Mouse (Mus musculus) liver, embryonic 16.5 days (tissue): ENCODE measurements at regions not wholly inside any gene's neighbourhood (a gene's known extent, or its start where the extent isn't known, plus 50 kb on each side); places are given as distances from the start of the nearest gene placed in this dataset.

Experiments used
- ATAC-seq: fragments of 200-750 bp; cut with Nextera tagmentation; 2 replicates; pipeline ENCODE4 v1.8.0; 2017; ENCODE audit warnings: low read depth, mild to moderate bottlenecking, moderate number of reproducible peaks, moderate library complexity
- H3K27ac ChIP-seq: fragments of 300-500 bp; sonication (generic); 2 replicates; pipeline ENCODE4 v1.5.1; 2014; ENCODE audit warnings: mild to moderate bottlenecking, low read length
- H3K27me3 ChIP-seq: fragments of 300-500 bp; sonication (generic); 2 replicates; pipeline ENCODE4 v1.6.1; 2014; ENCODE audit warnings: low read depth, low read length, mixed read lengths; ENCODE audit not compliant: control insufficient read depth, insufficient read depth
- H3K36me3 ChIP-seq: fragments of 300-500 bp; sonication (generic); 2 replicates; pipeline ENCODE4 v1.6.1; 2014; ENCODE audit warnings: mild to moderate bottlenecking; ENCODE audit not compliant: control insufficient read depth, insufficient read depth
- H3K4me1 ChIP-seq: fragments of 300-500 bp; sonication (generic); 2 replicates; pipeline ENCODE4 v1.6.1; 2014; ENCODE audit warnings: low read depth, low read length, mixed read lengths; ENCODE audit not compliant: control insufficient read depth
- H3K4me2 ChIP-seq: fragments of 300-500 bp; sonication (generic); 2 replicates; pipeline ENCODE4 v1.6.1; 2014; ENCODE audit warnings: low read depth, low read length, mixed read lengths
- H3K4me3 ChIP-seq: fragments of 300-500 bp; sonication (generic); 2 replicates; pipeline ENCODE4 v1.5.1; 2014; ENCODE audit warnings: low read depth, mild to moderate bottlenecking, low read length
- H3K9ac ChIP-seq: fragments of 300-500 bp; sonication (generic); 2 replicates; pipeline ENCODE4 v1.6.1; 2014; ENCODE audit warnings: low read depth, low read length
- H3K9me3 ChIP-seq: fragments of 300-500 bp; sonication (generic); replicated peaks from 2 replicates; pipeline ENCODE4 v1.6.1; 2016; ENCODE audit warnings: low read length; ENCODE audit not compliant: control insufficient read depth
- WGBS: fragments of 180-500 bp; shearing (Covaris S2); extraction: QIAGEN DNeasy Blood & Tissue Kit; methylation state at CpG from one replicate; pipeline ENCODE4 v1.1.7; 2014; ENCODE audit not compliant: insufficient replicate concordance; 5-methylcytosine and 5-hydroxymethylcytosine counted together

GRCm38 (mm10) chr3:66537106-66537893 lies 240.7 kb upstream of the Veph1 start:
- no peak for ATAC-seq
- no peak overlapping the region for H3K4me3 ChIP-seq
- H3K9ac ChIP-seq, result no peak overlapping the region
- no peak overlapping the region for H3K4me2 ChIP-seq
- no peak overlapping the region for H3K27ac ChIP-seq
- no peaks in the 10 kb centered on the region for H3K27me3 ChIP-seq
- H3K9me3 ChIP-seq, result no peaks in the 10 kb centered on the region
- H3K4me1 ChIP-seq, result no peaks in the 10 kb centered on the region
- no peaks in the 10 kb centered on the region for H3K36me3 ChIP-seq
- 45% methylated on average over 3 of the region's 3 CpGs for WGBS

GRCm38 (mm10) chr3:66536673-66537072 lies 240.0 kb upstream of the Veph1 start:
- no peak overlapping the region for H3K4me2 ChIP-seq
- H3K4me1 ChIP-seq, result no peaks in the 10 kb centered on the region
- H3K9me3 ChIP-seq, result no peaks in the 10 kb centered on the region
- no peaks in the 10 kb centered on the region for H3K36me3 ChIP-seq
- WGBS, result 72% methylated on average over 11 of the region's 11 CpGs
- ATAC-seq, result no peak
- H3K27ac ChIP-seq, result no peak overlapping the region
- H3K9ac ChIP-seq, result no peak overlapping the region
- no peaks in the 10 kb centered on the region for H3K27me3 ChIP-seq
- no peak overlapping the region for H3K4me3 ChIP-seq

DNA sequence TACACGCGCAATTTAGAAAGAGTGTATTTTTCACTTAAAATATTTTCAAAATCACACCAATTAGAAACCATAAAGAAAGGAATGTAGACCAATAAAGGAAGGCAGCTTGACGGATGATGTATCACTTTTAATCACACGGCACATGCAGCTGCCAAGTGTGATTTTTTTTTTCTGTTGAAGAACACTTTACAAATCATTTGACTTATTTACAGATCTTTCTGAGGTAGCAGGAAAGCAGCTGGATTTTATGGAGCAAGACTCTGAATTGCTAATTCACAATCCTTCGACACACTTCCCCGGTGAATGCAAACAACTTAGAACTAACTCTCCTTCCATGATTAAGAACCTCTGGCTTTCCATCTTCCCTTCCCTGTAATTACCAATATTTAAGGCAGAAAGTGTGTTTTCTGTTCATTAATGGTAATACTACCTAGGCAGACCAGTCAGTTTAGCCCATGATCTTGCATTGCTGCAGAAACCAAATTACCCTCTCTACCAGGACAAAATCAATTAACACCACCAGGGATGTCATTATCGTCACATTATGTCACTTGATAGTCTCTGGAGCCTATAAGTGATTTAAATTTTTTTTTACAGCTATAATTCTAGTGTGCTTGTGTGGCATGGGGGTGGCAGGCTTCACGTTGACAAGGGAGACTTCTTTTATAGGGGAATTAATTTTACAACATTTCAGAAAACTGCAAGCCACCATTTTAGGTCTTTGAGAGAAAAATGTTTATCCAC lies 239.3 kb upstream of the Veph1 start:
- WGBS, result 69% methylated on average over 8 of the region's 8 CpGs
- H3K27me3 ChIP-seq, result no peaks in the 10 kb centered on the region
- H3K4me1 ChIP-seq, result no peaks in the 10 kb centered on the region
- no peaks in the 10 kb centered on the region for H3K9me3 ChIP-seq
- no peak for ATAC-seq
- H3K36me3 ChIP-seq, result no peaks in the 10 kb centered on the region
- no peak overlapping the region for H3K4me3 ChIP-seq
- no peak overlapping the region for H3K4me2 ChIP-seq
- H3K27ac ChIP-seq, result no peak overlapping the region
- no peak overlapping the region for H3K9ac ChIP-seq

GRCm38 (mm10) chr3:66519925-66520324 lies 223.3 kb upstream of the Veph1 start:
- H3K4me1 ChIP-seq, result peaks cover 8% of the 10 kb centered on the region
- H3K9ac ChIP-seq, result no peak overlapping the region
- H3K27me3 ChIP-seq, result no peaks in the 10 kb centered on the region
- no peak overlapping the region for H3K4me2 ChIP-seq
- WGBS, result 13% methylated on average over 1 of the region's 1 CpGs
- H3K27ac ChIP-seq, result no peak overlapping the region
- no peaks in the 10 kb centered on the region for H3K36me3 ChIP-seq
- H3K4me3 ChIP-seq, result no peak overlapping the region
- ATAC-seq, result peak; percentile 97
- no peaks in the 10 kb centered on the region for H3K9me3 ChIP-seq

GRCm38 (mm10) chr3:66518289-66518688 lies 221.7 kb upstream of the Veph1 start:
- H3K9ac ChIP-seq, result no peak overlapping the region
- no peaks in the 10 kb centered on the region for H3K9me3 ChIP-seq
- H3K27ac ChIP-seq, result no peak overlapping the region
- WGBS, result 13% methylated on average over 2 of the region's 2 CpGs
- no peaks in the 10 kb centered on the region for H3K36me3 ChIP-seq
- H3K4me1 ChIP-seq, result peaks cover 8% of the 10 kb centered on the region
- no peaks in the 10 kb centered on the region for H3K27me3 ChIP-seq
- no peak overlapping the region for H3K4me2 ChIP-seq
- no peak overlapping the region for H3K4me3 ChIP-seq
- no peak for ATAC-seq

GRCm38 (mm10) chr3:66515773-66516406 lies 219.3 kb upstream of the Veph1 start:
- Histone ChIP-seq H3K9ac (no peak overlapping the region), H3K36me3 (no peaks in the 10 kb centered on the region), H3K4me2 (no peak overlapping the region), H3K27ac (no peak overlapping the region), H3K4me1 (peaks cover 8% of the 10 kb centered on the region), H3K4me3 (no peak overlapping the region), H3K27me3 (no peaks in the 10 kb centered on the region), H3K9me3 (no peaks in the 10 kb centered on the region)
- ATAC-seq, result no peak
- 66% methylated on average over 6 of the region's 6 CpGs for WGBS

GRCm38 (mm10) chr3:66514587-66514986 lies 217.9 kb upstream of the Veph1 start:
- H3K4me3 ChIP-seq, result no peak overlapping the region
- no peak overlapping the region for H3K27ac ChIP-seq
- no peaks in the 10 kb centered on the region for H3K36me3 ChIP-seq
- no peak overlapping the region for H3K9ac ChIP-seq
- 43% methylated on average over 8 of the region's 8 CpGs for WGBS
- no peak for ATAC-seq
- no peaks in the 10 kb centered on the region for H3K27me3 ChIP-seq
- no peaks in the 10 kb centered on the region for H3K9me3 ChIP-seq
- H3K4me1 ChIP-seq, result peaks cover 1% of the 10 kb centered on the region
- no peak overlapping the region for H3K4me2 ChIP-seq

GRCm38 (mm10) chr3:66512408-66512807 lies 215.8 kb upstream of the Veph1 start:
- WGBS, result 21% methylated on average over 1 of the region's 1 CpGs
- Histone ChIP-seq H3K36me3 (no peaks in the 10 kb centered on the region), H3K9ac (no peak overlapping the region), H3K9me3 (no peaks in the 10 kb centered on the region), H3K4me2 (no peak overlapping the region), H3K4me3 (no peak overlapping the region), H3K4me1 (no peaks in the 10 kb centered on the region; the same call in 1 of the 2 replicates), H3K27me3 (no peaks in the 10 kb centered on the region), H3K27ac (no peak overlapping the region)
- ATAC-seq, result no peak

- Histone ChIP-seq H3K9me3 (no peaks in the 10 kb centered on the region), H3K27ac (no peak overlapping the region), H3K27me3 (no peaks in the 10 kb centered on the region), H3K36me3 (no peaks in the 10 kb centered on the region), H3K4me1 (no peaks in the 10 kb centered on the region; the same call in 1 of the 2 replicates), H3K4me2 (no peak overlapping the region), H3K9ac (no peak overlapping the region), H3K4me3 (no peak overlapping the region)
- ATAC-seq, result no peak
- WGBS, result 72% methylated on average over 4 of the region's 4 CpGs
Measured at GRCm38 (mm10) chr3:66510455-66510854, 213.8 kb upstream of the Veph1 start.
